Mouse (Mus musculus): ENCODE measurements around the gene Coch. TPM values are rescaled to one million over a fixed set of nuclear protein-coding genes. Genes with fewer than 3 reads are reported as not detected.

Gene Coch
- not detected for total RNA-seq (2023)

DNA sequence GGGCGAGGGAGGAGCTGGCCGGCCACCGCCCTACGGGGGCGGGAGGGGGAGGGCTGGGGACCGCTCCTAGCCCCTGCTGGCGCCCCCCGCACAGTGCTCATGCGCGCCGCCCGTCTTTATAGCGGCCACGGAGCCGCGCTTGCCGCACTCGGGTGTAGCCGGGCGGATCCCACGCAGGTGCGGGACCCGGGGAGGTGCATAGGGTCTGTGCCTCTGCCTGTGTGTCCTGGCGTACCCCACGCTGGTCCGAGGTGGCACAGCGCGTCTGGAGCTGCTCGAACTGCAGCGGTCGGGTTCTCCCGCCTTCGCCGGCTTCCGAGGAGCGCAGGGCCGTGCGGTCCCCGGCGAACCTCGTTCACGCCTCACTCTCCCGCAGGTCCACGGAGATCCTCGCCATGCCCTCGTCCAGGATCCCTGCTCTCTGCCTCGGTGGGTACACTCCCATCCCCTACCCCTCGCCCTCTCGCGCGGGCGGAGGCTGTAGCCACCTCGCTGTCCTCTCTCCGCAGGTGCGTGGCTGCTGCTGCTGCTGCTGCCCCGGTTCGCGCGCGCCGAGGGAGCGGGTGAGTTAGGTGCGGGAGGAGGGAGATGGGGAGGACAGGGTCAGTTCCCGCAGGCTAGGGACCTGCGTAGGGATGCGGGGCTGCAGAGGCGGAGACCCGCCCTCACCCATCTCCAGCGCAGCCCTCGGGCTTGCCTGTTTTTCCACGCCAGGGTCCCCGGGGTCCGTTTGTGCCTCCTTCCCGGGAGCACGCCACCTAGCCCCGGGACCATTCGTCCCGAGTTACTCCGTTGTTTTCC, at the start of gene Coch:
Gene Coch, plus strand, starts transcription at position 113 of the 801 bp plus-strand sequence.

Other genes starting within 250 kb of the Coch start
- 10 to 100 TPM; 19.5 to 22.7 TPM for gene G2e3, start 245.3 kb upstream of the Coch start, total RNA-seq (2023)
- 10 to 100 TPM; 58.9 to 62.0 TPM for gene Scfd1, start 215.8 kb upstream of the Coch start, total RNA-seq (2023)
- gene Ap4s1, start 97.7 kb downstream of the Coch start, total RNA-seq (2023) = 10 to 100 TPM; 20.3 to 21.2 TPM
- gene Strn3, start 98.6 kb downstream of the Coch start, total RNA-seq (2023) = 10 to 100 TPM; 54.6 to 55.6 TPM
- gene Hectd1, start 236.2 kb downstream of the Coch start, total RNA-seq (2023) = 100 to 1,000 TPM; 122 to 129 TPM

All from B cell, adult 67 days (primary cell).